Mouse (Mus musculus): ENCODE measurements around the gene Mpg. TPM values are rescaled to one million over a fixed set of nuclear protein-coding genes. Genes with fewer than 3 reads are reported as not detected.

Gene Mpg
- polyA plus RNA-seq (2017; shearing (Covaris generic)) = 15.4 TPM

GRCm38 (mm10) chr11:32226124-32226871, at the start of gene Mpg:
Gene Mpg (plus strand): TSS chr11:32226505.

GRCm38 (mm10) chr11:32200075-32200601, 26.2 kb upstream of the Mpg start, which contains the start of gene Il9r:
Gene Il9r (minus strand): TSS chr11:32200279.

GRCm38 (mm10) chr11:32205058-32205873, 21.0 kb upstream of the Mpg start, which contains the start of gene Snrnp25:
Gene Snrnp25 (plus strand): TSS chr11:32205415.

GRCm38 (mm10) chr11:32221951-32222409, 4.3 kb upstream of the Mpg start, which contains the start of gene Rhbdf1:
Gene Rhbdf1 (minus strand): TSS chr11:32222300.

GRCm38 (mm10) chr11:32267188-32267884, 41.0 kb downstream of the Mpg start, which contains the start of gene Nprl3:
Gene Nprl3 (minus strand): TSS chr11:32267707.

GRCm38 (mm10) chr11:32276347-32276746, 50.0 kb downstream of the Mpg start, which contains the start of gene Hba-x:
Gene Hba-x (plus strand): TSS chr11:32276400.

Other genes starting within 250 kb of the Mpg start
- 168 TPM for gene Nsg2, start 226.0 kb upstream of the Mpg start, polyA plus RNA-seq (2017; shearing (Covaris generic))
- 4.8 TPM for gene Il9r, start 26.2 kb upstream of the Mpg start, polyA plus RNA-seq (2017; shearing (Covaris generic))
- 20.3 TPM for gene Snrnp25, start 21.1 kb upstream of the Mpg start, polyA plus RNA-seq (2017; shearing (Covaris generic))
- gene Rhbdf1, start 4.2 kb upstream of the Mpg start, polyA plus RNA-seq (2017; shearing (Covaris generic)) = not detected
- 47.4 TPM for gene Nprl3, start 41.2 kb downstream of the Mpg start, polyA plus RNA-seq (2017; shearing (Covaris generic))
- gene Hba-x, start 49.9 kb downstream of the Mpg start, polyA plus RNA-seq (2017; shearing (Covaris generic)) = not detected
- not detected for gene Hba-a1, start 57.0 kb downstream of the Mpg start, polyA plus RNA-seq (2017; shearing (Covaris generic))
- gene Hbq1b, start 60.5 kb downstream of the Mpg start, polyA plus RNA-seq (2017; shearing (Covaris generic)) = not detected
- gene Hba-a2, start 70.0 kb downstream of the Mpg start, polyA plus RNA-seq (2017; shearing (Covaris generic)) = not detected
- gene Hbq1a, start 73.6 kb downstream of the Mpg start, polyA plus RNA-seq (2017; shearing (Covaris generic)) = not detected
- gene Sh3pxd2b, start 121.3 kb downstream of the Mpg start, polyA plus RNA-seq (2017; shearing (Covaris generic)) = not detected
- gene Ubtd2, start 228.9 kb downstream of the Mpg start, polyA plus RNA-seq (2017; shearing (Covaris generic)) = 8.5 TPM

Measured in effector memory CD4-positive, alpha-beta T cell, adult 5 months (primary cell).